Mouse (Mus musculus): ENCODE measurements around the gene Asic2. TPM values are rescaled to one million over a fixed set of nuclear protein-coding genes. Genes with fewer than 3 reads are reported as not detected.

Asic2 gene
- polyA plus RNA-seq, 1 experiment from 2014 or later: not detected

GRCm38 (mm10) chr11:81476231-81476630 is 492.0 kb downstream of the Asic2 start:
- TF ChIP-seq CTCF (IDR thresholded peaks at IDR 0.05; ENCODE audit: low read depth): peak; percentile 50
- TF ChIP-seq EP300 (IDR thresholded peaks at IDR 0.05; ENCODE audit: low read depth): no peak
- Histone ChIP-seq H3K4me1 (ENCODE audit: insufficient read depth) (no peaks in the 10 kb centered on the region), H3K9me3 (ENCODE audit: low read length) (no peaks in the 10 kb centered on the region), H3K27me3 (ENCODE audit: insufficient read depth, low read length) (no peaks in the 10 kb centered on the region), H3K36me3 (replicated peaks; ENCODE audit: insufficient read depth, low read length) (no peaks in the 10 kb centered on the region), H3K4me2 (ENCODE audit: low read depth, low read length) (no peak overlapping the region), H3K9ac (replicated peaks) (no peak overlapping the region), H3K4me3 (ENCODE audit: low read depth, low read length) (no peak overlapping the region), H3K27ac (ENCODE audit: low read depth) (no peak overlapping the region)
- DNase-seq: no peak
- ATAC-seq: no peak

GRCm38 (mm10) chr11:81474121-81474520 is 494.1 kb downstream of the Asic2 start:
- ATAC-seq (no peak), DNase-seq (no peak)
- no peaks in the 10 kb centered on the region for H3K4me1 ChIP-seq (ENCODE audit: insufficient read depth)
- H3K27ac ChIP-seq (ENCODE audit: low read depth): no peak overlapping the region
- no peak overlapping the region for H3K4me2 ChIP-seq (ENCODE audit: low read depth, low read length)
- H3K4me3 ChIP-seq (ENCODE audit: low read depth, low read length): no peak overlapping the region
- no peaks in the 10 kb centered on the region for H3K27me3 ChIP-seq (ENCODE audit: insufficient read depth, low read length)
- 69% methylated on average over 2 of the region's 2 CpGs for WGBS (ENCODE audit: insufficient replicate concordance)
- TF ChIP-seq CTCF (IDR thresholded peaks at IDR 0.05; ENCODE audit: low read depth) (no peak), EP300 (IDR thresholded peaks at IDR 0.05; ENCODE audit: low read depth) (no peak)
- no peaks in the 10 kb centered on the region for H3K9me3 ChIP-seq (ENCODE audit: low read length)
- H3K9ac ChIP-seq (replicated peaks): no peak overlapping the region
- no peaks in the 10 kb centered on the region for H3K36me3 ChIP-seq (replicated peaks; ENCODE audit: insufficient read depth, low read length)

- ATAC-seq (no peak), DNase-seq (no peak)
- no peaks in the 10 kb centered on the region for H3K36me3 ChIP-seq (replicated peaks; ENCODE audit: insufficient read depth, low read length)
- no peak overlapping the region for H3K27ac ChIP-seq (ENCODE audit: low read depth)
- WGBS (ENCODE audit: insufficient replicate concordance): 14% methylated on average over 5 of the region's 5 CpGs
- H3K4me3 ChIP-seq (ENCODE audit: low read depth, low read length): no peak overlapping the region
- H3K9ac ChIP-seq (replicated peaks): no peak overlapping the region
- H3K4me1 ChIP-seq (ENCODE audit: insufficient read depth): no peaks in the 10 kb centered on the region
- TF ChIP-seq EP300 (IDR thresholded peaks at IDR 0.05; ENCODE audit: low read depth) (no peak), CTCF (IDR thresholded peaks at IDR 0.05; ENCODE audit: low read depth) (peak; percentile 32)
- H3K9me3 ChIP-seq (ENCODE audit: low read length): no peaks in the 10 kb centered on the region
- no peak overlapping the region for H3K4me2 ChIP-seq (ENCODE audit: low read depth, low read length)
- H3K27me3 ChIP-seq (ENCODE audit: insufficient read depth, low read length): no peaks in the 10 kb centered on the region
Measured at GRCm38 (mm10) chr11:81462199-81462598, 506.1 kb downstream of the Asic2 start.

- ATAC-seq: no peak
Measured at GRCm38 (mm10) chr11:81461748-81462147, 506.5 kb downstream of the Asic2 start.

GRCm38 (mm10) chr11:81454921-81455320 is 513.3 kb downstream of the Asic2 start:
- DNase-seq (no peak), ATAC-seq (no peak)
- Histone ChIP-seq H3K36me3 (replicated peaks; ENCODE audit: insufficient read depth, low read length) (no peaks in the 10 kb centered on the region), H3K4me1 (ENCODE audit: insufficient read depth) (no peaks in the 10 kb centered on the region), H3K27me3 (ENCODE audit: insufficient read depth, low read length) (no peaks in the 10 kb centered on the region), H3K4me2 (ENCODE audit: low read depth, low read length) (no peak overlapping the region), H3K4me3 (ENCODE audit: low read depth, low read length) (no peak overlapping the region), H3K9ac (replicated peaks) (no peak overlapping the region), H3K27ac (ENCODE audit: low read depth) (no peak overlapping the region), H3K9me3 (ENCODE audit: low read length) (no peaks in the 10 kb centered on the region)
- TF ChIP-seq CTCF (IDR thresholded peaks at IDR 0.05; ENCODE audit: low read depth) (no peak), EP300 (IDR thresholded peaks at IDR 0.05; ENCODE audit: low read depth) (no peak)
- 68% methylated on average over 4 of the region's 4 CpGs for WGBS (ENCODE audit: insufficient replicate concordance)

More at GRCm38 (mm10) chr11:81461748-81462147, 506.5 kb downstream of the Asic2 start:
- no peak overlapping the region for H3K27ac ChIP-seq (ENCODE audit: low read depth)
- no peak overlapping the region for H3K4me3 ChIP-seq (ENCODE audit: low read depth, low read length)
- no peaks in the 10 kb centered on the region for H3K27me3 ChIP-seq (ENCODE audit: insufficient read depth, low read length)
- TF ChIP-seq EP300 (IDR thresholded peaks at IDR 0.05; ENCODE audit: low read depth) (no peak), CTCF (IDR thresholded peaks at IDR 0.05; ENCODE audit: low read depth) (no peak)
- H3K36me3 ChIP-seq (replicated peaks; ENCODE audit: insufficient read depth, low read length): no peaks in the 10 kb centered on the region
- WGBS (ENCODE audit: insufficient replicate concordance): 32% methylated on average over 4 of the region's 4 CpGs
- H3K4me2 ChIP-seq (ENCODE audit: low read depth, low read length): no peak overlapping the region
- H3K4me1 ChIP-seq (ENCODE audit: insufficient read depth): no peaks in the 10 kb centered on the region
- DNase-seq: no peak
- no peak overlapping the region for H3K9ac ChIP-seq (replicated peaks)
- H3K9me3 ChIP-seq (ENCODE audit: low read length): no peaks in the 10 kb centered on the region

- ATAC-seq (no peak), DNase-seq (no peak)
- H3K9ac ChIP-seq (replicated peaks): no peak overlapping the region
- H3K27ac ChIP-seq (ENCODE audit: low read depth): no peak overlapping the region
- TF ChIP-seq EP300 (IDR thresholded peaks at IDR 0.05; ENCODE audit: low read depth): no peak
- no peak for TF ChIP-seq CTCF (IDR thresholded peaks at IDR 0.05; ENCODE audit: low read depth)
- 37% methylated on average over 1 of the region's 1 CpGs for WGBS (ENCODE audit: insufficient replicate concordance)
- H3K9me3 ChIP-seq (ENCODE audit: low read length): no peaks in the 10 kb centered on the region
- H3K36me3 ChIP-seq (replicated peaks; ENCODE audit: insufficient read depth, low read length): no peaks in the 10 kb centered on the region
- H3K4me3 ChIP-seq (ENCODE audit: low read depth, low read length): no peak overlapping the region
- H3K4me1 ChIP-seq (ENCODE audit: insufficient read depth): no peaks in the 10 kb centered on the region
- no peaks in the 10 kb centered on the region for H3K27me3 ChIP-seq (ENCODE audit: insufficient read depth, low read length)
- no peak overlapping the region for H3K4me2 ChIP-seq (ENCODE audit: low read depth, low read length)
Measured at GRCm38 (mm10) chr11:81454111-81454510, 514.1 kb downstream of the Asic2 start.

GRCm38 (mm10) chr11:81449271-81449705 is 519.0 kb downstream of the Asic2 start:
- H3K36me3 ChIP-seq (replicated peaks; ENCODE audit: insufficient read depth, low read length): no peaks in the 10 kb centered on the region
- no peak overlapping the region for H3K4me2 ChIP-seq (ENCODE audit: low read depth, low read length)
- no peak for ATAC-seq
- no peak for TF ChIP-seq EP300 (IDR thresholded peaks at IDR 0.05; ENCODE audit: low read depth)
- TF ChIP-seq CTCF (IDR thresholded peaks at IDR 0.05; ENCODE audit: low read depth): no peak
- no peak overlapping the region for H3K4me3 ChIP-seq (ENCODE audit: low read depth, low read length)
- no peaks in the 10 kb centered on the region for H3K9me3 ChIP-seq (ENCODE audit: low read length)
- no peak for DNase-seq
- no peak overlapping the region for H3K27ac ChIP-seq (ENCODE audit: low read depth)
- H3K9ac ChIP-seq (replicated peaks): no peak overlapping the region
- 19% methylated on average over 3 of the region's 3 CpGs for WGBS (ENCODE audit: insufficient replicate concordance)
- no peaks in the 10 kb centered on the region for H3K4me1 ChIP-seq (ENCODE audit: insufficient read depth)
- no peaks in the 10 kb centered on the region for H3K27me3 ChIP-seq (ENCODE audit: insufficient read depth, low read length)
